Mouse (Mus musculus): Measurements from ENCODE around the gene Trim66. TPM values are rescaled to one million over a fixed set of nuclear protein-coding genes. Genes with fewer than 3 reads are reported as not detected.

Gene Trim66
- 0.32 and 0.62 TPM in 2 replicates for total RNA-seq (2012; rRNA removed)

GRCm38 (mm10) chr7:109508034-109508433, at the start of gene Trim66:
Trim66 (minus strand) TSS chr7:109508134.
- Histone ChIP-seq H3K4me3 (ENCODE audit: insufficient read depth in 1 of 2, low read depth in 1 of 2, low read length in 2 of 2, poor library complexity in 1 of 2, severe bottlenecking in 1 of 2) (no peak within 1 kb of the TSS), H3K9me3 (ENCODE audit: control insufficient read depth, insufficient read depth, low read depth, low read length) (no peaks in the 10 kb centered on the region), H3K4me1 (ENCODE audit: control insufficient read depth in 2 of 2, insufficient read depth in 2 of 2, low read length in 2 of 2, poor library complexity in 1 of 2) (peaks cover 5% of the 10 kb centered on the region in 2 experiments; a peak in 3 of 4 replicates), H3K27ac (ENCODE audit: insufficient read depth, low read depth, low read length, poor library complexity, severe bottlenecking) (no peak within 1 kb of the TSS), H3K36me3 (ENCODE audit: control insufficient read depth, insufficient read depth, low read length, poor library complexity, severe bottlenecking) (no peaks in the 10 kb centered on the region), H3K9ac (ENCODE audit: insufficient read depth, low read depth, low read length, poor library complexity, severe bottlenecking) (no peak within 1 kb of the TSS)
- no peak for DNase-seq (ENCODE audit: low read depth, low spot score)
- TF ChIP-seq HCFC1 (IDR thresholded peaks at IDR 0.05; ENCODE audit: borderline replicate concordance, insufficient read depth, low read length) = no peak
- no peak for TF ChIP-seq MAFK (IDR thresholded peaks at IDR 0.05; ENCODE audit: insufficient read depth, low read depth, low read length)
- no peak for TF ChIP-seq CHD2 (IDR thresholded peaks at IDR 0.05; ENCODE audit: low read depth, low read length)
- no peak for TF ChIP-seq ZC3H11A (IDR thresholded peaks at IDR 0.05; ENCODE audit: borderline replicate concordance, low read depth, low read length)
- no peak for TF ChIP-seq ZNF384 (IDR thresholded peaks at IDR 0.05; ENCODE audit: low read depth, low read length)
- in situ Hi-C loops (cut with MboI; ENCODE audit: low sequenced_read_pairs in 2 of 2, unreplicated experiment in 2 of 2) = no loop called here

- in situ Hi-C loops (cut with MboI; ENCODE audit: low sequenced_read_pairs in 2 of 2, unreplicated experiment in 2 of 2) = no loop called here
Measured at GRCm38 (mm10) chr7:109546726-109547125, 38.8 kb upstream of the Trim66 start.

GRCm38 (mm10) chr7:109546186-109546585, 38.3 kb upstream of the Trim66 start:
- Histone ChIP-seq H3K36me3 (ENCODE audit: control insufficient read depth, insufficient read depth, low read length, poor library complexity, severe bottlenecking) (peaks cover 6% of the 10 kb centered on the region; the same call in 1 of the 2 replicates), H3K9ac (ENCODE audit: insufficient read depth, low read depth, low read length, poor library complexity, severe bottlenecking) (no peak overlapping the region), H3K4me1 (ENCODE audit: control insufficient read depth in 2 of 2, insufficient read depth in 2 of 2, low read length in 2 of 2, poor library complexity in 1 of 2) (no peaks in the 10 kb centered on the region), H3K9me3 (ENCODE audit: control insufficient read depth, insufficient read depth, low read depth, low read length) (no peaks in the 10 kb centered on the region), H3K4me3 (ENCODE audit: insufficient read depth in 1 of 2, low read depth in 1 of 2, low read length in 2 of 2, poor library complexity in 1 of 2, severe bottlenecking in 1 of 2) (no peak overlapping the region), H3K27ac (ENCODE audit: insufficient read depth, low read depth, low read length, poor library complexity, severe bottlenecking) (no peak overlapping the region)
- in situ Hi-C loops (cut with MboI; ENCODE audit: low sequenced_read_pairs in 2 of 2, unreplicated experiment in 2 of 2) = no loop called here
- no peak for TF ChIP-seq ZNF384 (IDR thresholded peaks at IDR 0.05; ENCODE audit: low read depth, low read length)
- TF ChIP-seq MAFK (IDR thresholded peaks at IDR 0.05; ENCODE audit: insufficient read depth, low read depth, low read length) = no peak
- no peak for TF ChIP-seq ZC3H11A (IDR thresholded peaks at IDR 0.05; ENCODE audit: borderline replicate concordance, low read depth, low read length)
- TF ChIP-seq CHD2 (IDR thresholded peaks at IDR 0.05; ENCODE audit: low read depth, low read length) = no peak
- no peak for TF ChIP-seq HCFC1 (IDR thresholded peaks at IDR 0.05; ENCODE audit: borderline replicate concordance, insufficient read depth, low read length)
- no peak for DNase-seq (ENCODE audit: low read depth, low spot score)

More at GRCm38 (mm10) chr7:109546726-109547125, 38.8 kb upstream of the Trim66 start:
- Histone ChIP-seq H3K9ac (ENCODE audit: insufficient read depth, low read depth, low read length, poor library complexity, severe bottlenecking) (no peak overlapping the region), H3K4me1 (ENCODE audit: control insufficient read depth in 2 of 2, insufficient read depth in 2 of 2, low read length in 2 of 2, poor library complexity in 1 of 2) (no peaks in the 10 kb centered on the region), H3K27ac (ENCODE audit: insufficient read depth, low read depth, low read length, poor library complexity, severe bottlenecking) (no peak overlapping the region), H3K9me3 (ENCODE audit: control insufficient read depth, insufficient read depth, low read depth, low read length) (no peaks in the 10 kb centered on the region), H3K4me3 (ENCODE audit: insufficient read depth in 1 of 2, low read depth in 1 of 2, low read length in 2 of 2, poor library complexity in 1 of 2, severe bottlenecking in 1 of 2) (no peak overlapping the region), H3K36me3 (ENCODE audit: control insufficient read depth, insufficient read depth, low read length, poor library complexity, severe bottlenecking) (peaks cover 6% of the 10 kb centered on the region; the same call in 1 of the 2 replicates)
- no peak for TF ChIP-seq ZC3H11A (IDR thresholded peaks at IDR 0.05; ENCODE audit: borderline replicate concordance, low read depth, low read length)
- no peak for DNase-seq (ENCODE audit: low read depth, low spot score)

GRCm38 (mm10) chr7:109545255-109545993, 37.5 kb upstream of the Trim66 start:
- DNase-seq (ENCODE audit: low read depth, low spot score) = no peak
- Histone ChIP-seq H3K27ac (ENCODE audit: insufficient read depth, low read depth, low read length, poor library complexity, severe bottlenecking) (no peak overlapping the region), H3K36me3 (ENCODE audit: control insufficient read depth, insufficient read depth, low read length, poor library complexity, severe bottlenecking) (peaks cover 8% of the 10 kb centered on the region; the same call in 1 of the 2 replicates), H3K9me3 (ENCODE audit: control insufficient read depth, insufficient read depth, low read depth, low read length) (no peaks in the 10 kb centered on the region), H3K4me3 (ENCODE audit: insufficient read depth in 1 of 2, low read depth in 1 of 2, low read length in 2 of 2, poor library complexity in 1 of 2, severe bottlenecking in 1 of 2) (no peak overlapping the region), H3K9ac (ENCODE audit: insufficient read depth, low read depth, low read length, poor library complexity, severe bottlenecking) (no peak overlapping the region), H3K4me1 (ENCODE audit: control insufficient read depth in 2 of 2, insufficient read depth in 2 of 2, low read length in 2 of 2, poor library complexity in 1 of 2) (no peaks in the 10 kb centered on the region)
- in situ Hi-C loops (cut with MboI; ENCODE audit: low sequenced_read_pairs in 2 of 2, unreplicated experiment in 2 of 2) = no loop called here
- no peak for TF ChIP-seq ZNF384 (IDR thresholded peaks at IDR 0.05; ENCODE audit: low read depth, low read length)
- no peak for TF ChIP-seq HCFC1 (IDR thresholded peaks at IDR 0.05; ENCODE audit: borderline replicate concordance, insufficient read depth, low read length)
- TF ChIP-seq CHD2 (IDR thresholded peaks at IDR 0.05; ENCODE audit: low read depth, low read length) = no peak
- no peak for TF ChIP-seq MAFK (IDR thresholded peaks at IDR 0.05; ENCODE audit: insufficient read depth, low read depth, low read length)
- TF ChIP-seq ZC3H11A (IDR thresholded peaks at IDR 0.05; ENCODE audit: borderline replicate concordance, low read depth, low read length) = no peak

All from ES-E14 (cell line).